Mouse (Mus musculus): Measurements from ENCODE around the gene Fcho1.

DNA sequence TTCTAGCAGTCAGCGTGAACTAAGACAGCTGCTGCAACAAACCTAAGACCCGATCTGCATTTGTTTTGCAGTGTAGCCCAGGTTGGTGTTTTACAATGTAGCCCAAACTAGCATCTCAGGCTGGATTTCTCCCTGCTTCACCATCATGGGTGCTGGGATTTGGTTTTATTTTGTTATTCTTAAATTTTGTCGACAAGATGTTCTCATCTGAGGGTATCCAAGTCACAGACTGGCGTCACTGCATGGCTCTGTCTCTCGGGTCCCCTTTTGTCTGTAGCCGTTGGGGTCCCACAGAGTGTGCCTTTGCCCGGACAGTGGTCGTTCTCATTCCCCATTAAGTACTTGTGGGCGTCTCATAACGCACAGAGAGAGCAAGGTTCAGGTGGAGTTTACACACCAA is 40.8 kb downstream of the Fcho1 start:
- TF ChIP-seq CTCF (IDR thresholded peaks at IDR 0.05; ENCODE audit: low read depth, low read length), result no peak
- no peak for TF ChIP-seq POLR2A (IDR thresholded peaks at IDR 0.05; ENCODE audit: insufficient read depth, low read length)
- TF ChIP-seq EP300 (IDR thresholded peaks at IDR 0.05; ENCODE audit: insufficient read depth, low read depth, low read length), result no peak

Data from ES-Bruce4 (cell line).